Mouse (Mus musculus) midbrain, postnatal 0 days (tissue): ENCODE results near the gene Lrmda. TPM values are rescaled to one million over a fixed set of nuclear protein-coding genes. Genes with fewer than 3 reads are reported as not detected.

ENCODE experiments used
- ATAC-seq: fragments of 200-750 bp; cut with Nextera tagmentation; 2 replicates; pipeline ENCODE4 v1.8.0; 2017; ENCODE audit warnings: moderate number of reproducible peaks, mild to moderate bottlenecking, moderate TSS enrichment, moderate library complexity; ENCODE audit not compliant: low FRiP score
- DNase-seq: peaks from one replicate; pipeline ENCODE4 v3.0.0-alpha.2; 2015; ENCODE audit warnings: low spot score
- H3K27ac ChIP-seq: fragments of 300-500 bp; sonication (generic); 2 replicates; pipeline ENCODE4 v1.5.1; 2014; ENCODE audit warnings: low read depth, mild to moderate bottlenecking, low read length, mixed read lengths
- H3K27me3 ChIP-seq: fragments of 300-500 bp; sonication (generic); 2 replicates; pipeline ENCODE4 v1.6.1; 2014; ENCODE audit warnings: low read length, control low read depth, mixed read lengths; ENCODE audit not compliant: insufficient read depth
- H3K36me3 ChIP-seq: fragments of 300-500 bp; sonication (generic); 2 replicates; pipeline ENCODE4 v1.6.1; 2014; ENCODE audit warnings: low read length, control low read depth, mixed read lengths; ENCODE audit not compliant: insufficient read depth
- H3K4me1 ChIP-seq: fragments of 300-500 bp; sonication (generic); 2 replicates; pipeline ENCODE4 v1.6.1; 2014; ENCODE audit warnings: mild to moderate bottlenecking, control low read depth, antibody characterized with exemption, low read length, mixed read lengths; ENCODE audit not compliant: insufficient read depth
- H3K4me2 ChIP-seq: fragments of 300-500 bp; sonication (generic); 2 replicates; pipeline ENCODE4 v1.6.1; 2014; ENCODE audit warnings: low read depth, mild to moderate bottlenecking, low read length, mixed read lengths; ENCODE audit not compliant: poor library complexity, severe bottlenecking
- H3K4me3 ChIP-seq: fragments of 300-500 bp; sonication (generic); 2 replicates; pipeline ENCODE4 v1.5.1; 2014; ENCODE audit warnings: low read depth, mild to moderate bottlenecking, low read length, moderate library complexity
- H3K9ac ChIP-seq: fragments of 300-500 bp; sonication (generic); replicated peaks from 2 replicates; pipeline ENCODE4 v1.6.1; 2014; ENCODE audit warnings: mild to moderate bottlenecking, low read length, moderate library complexity, mixed read lengths; ENCODE audit not compliant: poor library complexity, severe bottlenecking
- H3K9me3 ChIP-seq: fragments of 300-500 bp; sonication (generic); 2 replicates; pipeline ENCODE4 v1.6.1; 2016; ENCODE audit warnings: low read length, control low read depth
- CTCF ChIP-seq: IDR thresholded peaks from 2 replicates; pipeline ENCODE4 v1.5.1; 2016; ENCODE audit warnings: antibody characterized with exemption, mild to moderate bottlenecking
- WGBS: fragments of 180-500 bp; shearing (Covaris S2); extraction: QIAGEN DNeasy Blood & Tissue Kit; methylation state at CpG from one replicate; pipeline ENCODE4 v1.1.7; 2014; 5-methylcytosine and 5-hydroxymethylcytosine counted together
- polyA plus RNA-seq: library from polyadenylated mRNA; unstranded; fragments of >200 nt; fragmentation: Nextera tagmentation; extraction: Ambion mirVana; gene quantifications from 2 replicates; pipeline ENCODE4 v1.2.1, GENCODE M21; 2015
- total RNA-seq: library from RNA; depleted of rRNA; stranded (reverse); fragments of >200 nt; gene quantifications from 2 replicates; pipeline ENCODE4 v1.2.3, GENCODE M21; 2014

Lrmda gene
- total and polyA plus RNA-seq, 2 experiments from 2014 or later, result 0.35 TPM; not detected in 1

DNA sequence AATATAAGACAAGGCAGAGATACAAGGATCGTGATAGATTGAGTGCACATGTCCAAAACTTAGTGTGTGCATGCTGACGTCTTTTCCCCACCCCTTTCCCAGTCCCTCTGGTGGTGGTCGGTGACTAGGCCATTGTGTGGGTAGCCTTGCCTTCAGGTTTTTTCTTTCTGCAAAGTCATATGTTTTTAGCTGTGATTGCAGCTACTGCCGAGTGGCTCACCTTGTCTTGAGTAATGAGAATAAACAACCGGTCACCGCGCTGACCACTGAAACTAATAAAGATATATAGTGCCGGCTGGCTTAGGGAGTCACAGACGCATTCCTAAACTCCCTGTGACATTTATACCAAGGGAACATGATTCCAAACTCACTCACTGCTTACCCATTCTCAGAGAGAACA is 155.2 kb downstream of the Lrmda start:
- H3K36me3 ChIP-seq, result no peaks in the 10 kb centered on the region
- H3K9ac ChIP-seq, result no peak overlapping the region
- no peaks in the 10 kb centered on the region for H3K4me1 ChIP-seq
- H3K27me3 ChIP-seq, result no peaks in the 10 kb centered on the region
- ATAC-seq (no peak), DNase-seq (no peak)
- no peak overlapping the region for H3K4me3 ChIP-seq
- 71% methylated on average over 9 of the region's 9 CpGs for WGBS
- no peaks in the 10 kb centered on the region for H3K9me3 ChIP-seq
- H3K4me2 ChIP-seq, result no peak overlapping the region
- H3K27ac ChIP-seq, result no peak overlapping the region
- TF ChIP-seq CTCF, result no peak

DNA sequence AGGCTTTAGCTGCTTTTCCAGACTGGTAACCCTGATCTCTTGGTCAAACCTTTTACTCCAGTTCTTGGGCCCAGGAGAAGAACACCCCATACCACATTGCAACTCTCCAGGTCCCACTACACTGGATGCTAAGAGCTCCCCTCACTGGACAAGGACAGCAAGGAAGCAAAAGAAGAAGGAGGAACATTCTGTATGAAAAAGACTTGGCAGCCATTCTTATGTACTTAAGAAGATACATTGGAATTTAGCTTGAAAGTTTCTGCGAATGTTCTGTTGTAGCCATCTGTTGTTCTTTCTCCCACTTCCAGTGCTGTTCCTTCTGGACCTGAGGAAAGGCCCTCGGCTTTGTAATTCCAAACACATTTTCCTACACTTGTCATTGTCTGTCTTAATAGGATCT is 160.2 kb downstream of the Lrmda start:
- Histone ChIP-seq H3K9ac (no peak overlapping the region), H3K27ac (no peak overlapping the region), H3K9me3 (no peaks in the 10 kb centered on the region), H3K4me1 (no peaks in the 10 kb centered on the region), H3K4me2 (no peak overlapping the region), H3K4me3 (no peak overlapping the region), H3K27me3 (no peaks in the 10 kb centered on the region), H3K36me3 (no peaks in the 10 kb centered on the region)
- TF ChIP-seq CTCF, result no peak
- no peak for DNase-seq
- 52% methylated on average over 2 of the region's 2 CpGs for WGBS
- no peak for ATAC-seq

DNA sequence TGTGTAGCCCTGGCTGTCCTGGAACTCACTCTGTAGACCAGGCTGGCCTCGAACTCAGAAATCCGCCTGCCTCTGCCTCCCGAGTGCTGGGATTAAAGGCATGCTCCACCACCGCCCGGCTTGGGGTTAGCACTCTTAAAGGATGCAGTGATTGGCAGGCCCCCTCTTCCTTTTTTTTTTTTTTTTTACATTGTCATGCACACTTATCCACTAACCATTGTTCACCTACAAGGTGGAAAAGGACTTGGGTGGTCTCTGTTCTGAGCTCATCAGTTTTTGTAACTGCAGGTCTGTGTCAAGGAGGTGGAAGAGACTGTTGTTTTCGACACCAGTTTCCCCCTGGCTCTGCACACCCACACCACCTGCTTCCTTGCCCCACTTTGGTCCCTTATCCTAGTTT is 162.0 kb downstream of the Lrmda start:
- Histone ChIP-seq H3K9me3 (no peaks in the 10 kb centered on the region), H3K27ac (no peak overlapping the region), H3K27me3 (no peaks in the 10 kb centered on the region), H3K4me3 (no peak overlapping the region), H3K4me1 (no peaks in the 10 kb centered on the region), H3K9ac (no peak overlapping the region), H3K36me3 (no peaks in the 10 kb centered on the region), H3K4me2 (no peak overlapping the region)
- no peak for TF ChIP-seq CTCF
- ATAC-seq (no peak), DNase-seq (no peak)
- WGBS, result 94% methylated on average over 6 of the region's 6 CpGs

- Histone ChIP-seq H3K4me2 (no peak overlapping the region), H3K36me3 (no peaks in the 10 kb centered on the region), H3K4me3 (no peak overlapping the region), H3K27me3 (no peaks in the 10 kb centered on the region), H3K4me1 (no peaks in the 10 kb centered on the region), H3K9ac (no peak overlapping the region), H3K9me3 (no peaks in the 10 kb centered on the region), H3K27ac (no peak overlapping the region)
- no peak for DNase-seq
- TF ChIP-seq CTCF, result no peak
- WGBS, result 89% methylated on average over 3 of the region's 3 CpGs
- ATAC-seq, result no peak
These were observed 163.7 kb downstream of the Lrmda start for GRCm38 (mm10) chr14:22183195-22183594.

DNA sequence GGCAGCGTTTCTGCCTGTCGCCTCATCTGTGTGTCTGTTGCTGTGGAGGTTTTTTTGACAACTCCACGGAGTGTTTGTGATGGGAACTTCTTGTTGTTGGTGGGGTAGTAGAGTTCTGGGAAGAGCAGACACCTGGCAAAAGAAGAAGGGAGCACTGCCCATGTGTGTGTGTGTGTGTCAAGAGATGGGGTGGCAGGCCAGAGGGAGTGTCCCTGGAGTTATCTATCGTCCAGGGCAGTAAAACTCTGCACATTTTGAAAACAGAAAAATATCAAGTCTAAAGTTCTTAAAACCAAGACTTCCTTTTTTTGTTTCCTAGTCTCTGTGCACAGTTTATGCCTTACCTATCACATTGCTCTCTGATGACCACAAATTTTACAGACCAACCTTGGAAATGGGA is 165.9 kb downstream of the Lrmda start:
- DNase-seq (no peak), ATAC-seq (no peak)
- no peak overlapping the region for H3K9ac ChIP-seq
- no peak overlapping the region for H3K27ac ChIP-seq
- H3K4me2 ChIP-seq, result no peak overlapping the region
- H3K4me3 ChIP-seq, result no peak overlapping the region
- H3K9me3 ChIP-seq, result no peaks in the 10 kb centered on the region
- TF ChIP-seq CTCF, result no peak
- WGBS, result 90% methylated on average over 4 of the region's 4 CpGs
- H3K36me3 ChIP-seq, result no peaks in the 10 kb centered on the region
- no peaks in the 10 kb centered on the region for H3K4me1 ChIP-seq
- no peaks in the 10 kb centered on the region for H3K27me3 ChIP-seq

GRCm38 (mm10) chr14:22190111-22190510 is 170.6 kb downstream of the Lrmda start:
- 15% methylated on average over 6 of the region's 6 CpGs for WGBS
- Histone ChIP-seq H3K36me3 (no peaks in the 10 kb centered on the region), H3K27me3 (no peaks in the 10 kb centered on the region), H3K27ac (no peak overlapping the region), H3K9ac (no peak overlapping the region), H3K4me1 (no peaks in the 10 kb centered on the region), H3K4me3 (no peak overlapping the region), H3K9me3 (no peaks in the 10 kb centered on the region), H3K4me2 (no peak overlapping the region)
- DNase-seq (no peak), ATAC-seq (no peak)
- no peak for TF ChIP-seq CTCF
